Mouse (Mus musculus): ENCODE data around the gene Gpx3.

DNA sequence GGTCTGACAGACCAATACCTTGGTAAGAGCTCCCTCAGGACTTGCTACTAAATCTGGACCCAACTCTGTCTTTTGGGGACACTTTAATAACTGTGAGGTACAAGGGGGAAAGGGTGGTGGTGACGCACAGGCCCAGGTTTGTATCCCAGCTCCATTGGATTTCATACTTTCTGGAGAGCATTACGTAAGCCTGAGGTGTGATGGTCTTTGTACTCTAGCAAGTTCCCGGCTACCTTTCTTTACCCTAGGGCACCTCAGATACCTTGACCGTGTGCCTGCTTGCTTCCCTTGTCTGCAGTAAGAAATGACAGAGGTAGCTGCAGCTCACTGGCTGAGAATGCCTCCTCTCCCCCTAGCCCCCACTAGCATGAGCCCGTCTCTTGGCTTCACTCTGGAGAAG lies 5.0 kb downstream of the Gpx3 start:
- TF ChIP-seq CTCF (IDR thresholded peaks at IDR 0.05) (no peak), EP300 (IDR thresholded peaks at IDR 0.05) (no peak)
